Comparison of ENCODE assay signal across 16 mouse cellular contexts in the genomic region with DNA sequence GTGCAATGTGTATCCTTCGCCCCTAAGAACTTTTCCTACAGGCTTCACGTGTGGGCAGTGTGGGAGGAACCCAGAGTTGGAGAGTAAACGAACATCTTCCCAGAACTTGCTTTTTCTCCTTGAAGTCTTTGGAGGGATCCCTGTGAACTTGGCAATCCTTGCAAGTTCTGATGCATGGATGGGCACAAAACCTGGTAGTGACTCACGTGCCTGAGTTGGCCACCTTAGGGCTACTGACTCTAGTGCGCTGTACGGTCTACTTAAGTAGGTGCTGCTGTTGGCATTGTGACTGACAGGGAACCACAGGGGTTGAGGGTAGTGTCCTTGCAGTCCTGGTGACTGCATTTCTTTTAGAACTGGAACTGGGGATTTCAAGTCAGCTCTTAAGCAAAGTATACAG.
"Had no signal": no experiment of that assay in that cellular context is flagged by ENCODE, and none has a peak within 500 bp of the region (broad histone marks: within the 10 kb centered on the region; RNA-seq: fewer than 3 reads in every experiment).

No protein-coding gene starts in this region.

- H3K27me3 ChIP-seq: neural tube, embryonic 13.5 days; neural tube, embryonic 15.5 days; stomach, embryonic 15.5 days had no signal

- H3K4me3 ChIP-seq: neural tube, embryonic 13.5 days; neural tube, embryonic 15.5 days; stomach, embryonic 15.5 days had no signal

- H3K4me1 ChIP-seq: neural tube, embryonic 13.5 days; neural tube, embryonic 15.5 days; stomach, embryonic 15.5 days had no signal

- H3K9me3 ChIP-seq: neural tube, embryonic 13.5 days; neural tube, embryonic 15.5 days; stomach, embryonic 15.5 days had no signal

- H3K4me2 ChIP-seq: neural tube, embryonic 13.5 days; neural tube, embryonic 15.5 days; stomach, embryonic 15.5 days had no signal

- H3K36me3 ChIP-seq: neural tube, embryonic 13.5 days; neural tube, embryonic 15.5 days; stomach, embryonic 15.5 days had no signal

- DNase-seq: retina, postnatal 1 day; right cerebral cortex, adult 18-20 months; right cerebral cortex, postnatal 14 days; right cerebral cortex, postnatal 25 days; right cerebral cortex, postnatal 4 days; spleen, adult 18-20 months; thymus, adult 18-20 months; thymus, adult 2 months; thymus, postnatal 14 days; thymus, postnatal 25 days; thymus, postnatal 36 days; thymus, postnatal 4 days had no signal

- H3K9ac ChIP-seq: neural tube, embryonic 13.5 days; neural tube, embryonic 15.5 days; stomach, embryonic 15.5 days had no signal

- H3K27ac ChIP-seq: neural tube, embryonic 13.5 days; neural tube, embryonic 15.5 days; stomach, embryonic 15.5 days; stomach, postnatal 0 days had no signal
